Mouse (Mus musculus) megakaryocyte progenitor cell, adult 5-6 weeks (primary cell): ENCODE measurements at regions not wholly inside any gene's neighbourhood (a gene's known extent, or its start where the extent isn't known, plus 50 kb on each side); places are given as distances from the start of the nearest gene placed in this dataset.
A peak's percentile ranks its signal among the peaks of the same experiment; 100 is the strongest.

Source experiments
- ATAC-seq: replicated peaks from 2 replicates; pipeline ENCODE4 v1.8.0; 2016; ENCODE audit warnings: mild to moderate bottlenecking, moderate TSS enrichment, inconsistent platforms; ENCODE audit not compliant: poor library complexity

DNA sequence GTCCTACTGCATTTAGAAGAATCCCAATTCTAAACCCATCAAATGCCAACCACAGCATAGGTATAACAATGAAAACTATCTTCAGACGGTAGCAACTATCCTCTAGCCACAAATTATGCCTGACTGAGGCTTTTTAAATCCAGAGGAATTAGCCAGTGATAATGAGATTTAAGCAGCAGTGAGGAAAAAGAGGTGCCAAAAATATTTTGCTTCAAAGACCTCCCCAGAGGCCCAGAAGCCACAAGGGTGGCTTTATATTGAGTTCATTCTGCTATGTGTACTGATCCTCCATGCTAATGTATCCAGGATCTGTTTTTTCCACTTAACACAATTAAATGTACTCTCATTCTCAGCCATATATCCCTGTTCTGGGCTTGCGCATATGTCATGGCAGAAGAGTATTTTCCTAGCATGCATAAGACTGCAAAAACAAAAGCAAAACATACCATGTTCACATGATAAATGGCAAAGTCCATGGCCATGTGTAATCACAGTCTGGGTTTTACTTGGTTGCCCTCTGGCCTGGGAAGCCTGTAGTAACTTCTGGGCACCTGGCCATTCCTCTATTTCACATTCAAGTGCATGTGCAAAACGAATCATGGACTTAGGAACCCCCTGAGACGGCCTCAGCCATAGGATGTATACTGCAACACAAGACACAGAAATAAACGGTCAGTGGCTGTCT is 113.6 kb upstream of the Tsc22d2 start:
- ATAC-seq, result no peak

DNA sequence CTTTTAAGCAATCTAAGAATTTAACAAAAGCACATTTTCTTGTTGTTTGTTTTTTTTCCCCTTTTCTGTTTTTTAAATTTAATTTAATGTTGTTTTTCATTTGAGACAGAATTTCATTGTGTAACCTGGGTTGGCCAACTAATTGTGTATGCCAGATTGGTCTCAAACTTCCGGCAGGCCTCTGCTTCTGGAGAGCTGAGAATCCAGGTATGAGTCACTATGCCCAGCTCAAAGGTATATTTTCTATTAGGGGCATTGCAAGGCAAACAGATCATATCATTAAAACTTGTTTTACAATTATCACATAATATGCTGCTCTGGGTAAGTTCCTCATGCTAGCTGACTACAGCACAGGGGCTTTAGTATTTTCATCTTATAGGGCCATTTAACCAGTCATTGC is 112.2 kb upstream of the Tsc22d2 start:
- ATAC-seq, result no peak

DNA sequence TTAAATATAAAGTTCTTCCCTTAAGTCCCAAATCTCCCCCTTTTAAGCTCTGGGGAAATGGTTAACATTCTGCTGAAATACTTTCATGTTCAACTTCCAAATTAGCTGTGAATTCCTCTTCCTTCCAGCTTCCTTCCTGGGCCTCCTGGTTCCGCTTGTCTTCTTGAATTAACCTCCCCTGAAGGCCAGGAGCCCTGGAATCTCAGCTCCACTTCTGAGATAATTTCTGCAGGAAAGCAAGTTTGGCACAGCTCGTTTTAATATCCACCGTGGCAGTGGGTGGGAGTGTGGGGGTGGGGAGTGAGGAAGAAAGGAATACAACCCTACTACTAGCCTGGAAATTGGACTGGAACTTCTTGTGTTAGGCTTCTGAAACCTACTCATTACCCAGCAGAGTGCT is 110.8 kb upstream of the Tsc22d2 start:
- no peak for ATAC-seq

DNA sequence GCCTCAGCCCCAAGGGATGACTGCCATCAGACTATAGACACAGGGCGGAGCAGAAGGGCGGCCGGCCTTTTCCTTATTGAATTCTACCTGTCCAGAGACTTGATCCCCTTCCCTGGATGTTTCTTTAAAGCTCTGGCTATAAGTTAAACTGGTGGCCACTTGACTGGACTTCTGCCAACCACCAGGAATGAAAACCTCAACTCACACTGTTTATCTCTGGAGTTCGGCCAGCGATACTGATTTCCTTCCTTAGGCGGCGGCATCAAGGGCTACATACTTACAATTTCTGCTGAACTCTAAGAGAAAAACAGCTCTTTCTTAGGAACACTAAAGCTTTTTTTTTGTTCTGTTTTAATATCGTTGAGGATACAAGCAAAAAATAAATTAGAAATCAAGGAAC is 104.9 kb upstream of the Tsc22d2 start:
- no peak for ATAC-seq

DNA sequence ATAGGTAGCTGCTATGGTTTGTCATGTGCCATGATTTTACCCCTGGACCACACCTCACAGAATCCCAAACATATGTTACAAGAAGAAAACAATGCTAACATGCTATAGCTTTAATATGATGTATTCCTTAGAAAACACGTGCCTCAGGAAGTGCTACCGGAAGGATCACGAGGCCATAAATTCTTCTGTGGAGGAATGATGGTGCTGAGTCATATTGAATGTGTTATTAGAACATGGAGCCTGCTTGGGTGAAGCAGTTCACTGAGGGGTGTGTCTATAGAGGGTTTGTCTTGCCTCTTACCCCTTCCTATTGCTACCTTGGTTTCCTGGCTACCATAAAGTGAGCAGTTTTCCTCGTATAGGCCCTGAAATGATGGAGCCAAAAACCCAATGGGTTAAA is 104.1 kb upstream of the Tsc22d2 start:
- ATAC-seq, result no peak

DNA sequence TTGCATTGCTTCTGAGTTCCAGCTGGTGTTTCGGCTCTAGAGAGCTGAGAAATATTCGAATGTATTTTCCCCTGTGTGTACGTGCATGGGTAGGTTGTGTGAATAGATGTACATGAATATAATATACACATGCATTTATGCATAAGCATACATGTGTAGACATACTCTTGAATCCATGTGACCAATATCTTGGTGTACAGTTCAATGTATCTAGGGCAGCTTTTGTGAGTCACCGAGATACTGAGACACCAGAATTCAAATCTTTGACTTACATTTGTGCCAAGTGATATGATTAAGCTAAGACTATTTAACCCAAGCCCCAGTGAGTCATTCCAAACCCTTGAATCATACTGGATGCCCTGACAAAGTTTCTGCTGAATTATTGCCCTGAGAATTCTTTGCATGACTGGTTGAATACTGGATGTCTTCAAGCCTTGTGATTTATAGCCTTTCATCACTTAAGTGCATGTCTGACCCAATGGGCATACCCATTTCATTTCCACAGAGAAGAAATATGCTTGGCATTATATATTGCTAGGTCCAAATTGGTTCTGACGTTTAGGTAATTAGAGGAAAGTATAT is 103.3 kb upstream of the Tsc22d2 start:
- ATAC-seq, result no peak

DNA sequence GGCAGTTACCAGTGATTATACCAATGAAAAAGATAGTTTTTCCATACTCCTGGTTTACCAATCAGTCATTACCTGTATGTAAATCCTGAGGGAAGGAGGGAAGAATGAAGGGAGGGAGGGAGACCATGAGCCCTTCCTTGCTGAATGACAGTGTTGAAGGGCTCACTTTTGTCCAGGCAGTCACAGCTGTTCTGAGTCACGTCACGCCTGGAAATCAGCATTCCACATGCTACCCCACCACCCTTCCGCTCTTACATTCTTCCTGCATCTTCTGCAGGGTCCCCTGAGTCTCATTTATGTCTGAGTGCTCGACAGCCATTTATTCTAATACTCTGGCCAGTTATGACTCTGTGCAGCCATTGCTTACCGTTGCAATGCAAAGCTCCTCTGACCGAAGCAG is 101.9 kb upstream of the Tsc22d2 start:
- ATAC-seq, result no peak

DNA sequence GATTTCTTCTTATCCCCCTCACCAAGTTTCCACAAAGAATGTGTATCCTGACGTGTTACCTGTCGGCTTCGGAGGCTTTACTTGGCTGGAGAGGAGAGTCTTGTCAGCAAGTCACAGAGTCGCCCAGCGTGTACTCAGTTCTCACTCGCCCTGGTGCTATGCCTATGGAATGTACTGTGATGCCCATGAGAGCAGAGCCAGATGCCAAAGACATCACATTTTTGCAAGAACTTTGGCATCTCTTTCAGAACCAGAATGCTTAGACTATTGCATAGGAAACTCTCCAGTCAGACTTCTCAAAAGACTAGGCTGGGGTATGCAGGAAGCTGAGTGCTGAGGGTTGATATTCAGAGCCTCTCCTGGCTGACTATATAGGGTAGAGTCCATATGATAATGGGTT is 99.3 kb upstream of the Tsc22d2 start:
- no peak for ATAC-seq

DNA sequence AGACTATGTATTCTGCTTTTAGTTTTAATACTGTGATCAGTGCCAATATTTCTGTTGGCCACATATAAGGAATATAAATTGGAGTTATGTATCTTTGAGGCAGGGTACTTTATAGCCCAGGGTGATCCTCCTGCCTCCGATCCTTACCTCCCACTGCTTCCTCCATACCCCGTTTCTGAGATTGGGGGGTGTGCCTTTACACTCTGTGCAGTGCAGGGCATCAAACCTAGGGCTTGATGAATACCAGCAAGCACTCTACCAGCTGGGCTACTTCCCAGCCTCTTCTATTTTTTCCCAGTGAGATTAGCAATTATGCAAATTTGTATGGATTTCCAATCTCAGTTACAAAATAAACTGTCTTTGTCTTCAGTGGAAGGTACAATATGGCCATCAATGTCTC is 97.3 kb upstream of the Tsc22d2 start:
- ATAC-seq, result no peak

DNA sequence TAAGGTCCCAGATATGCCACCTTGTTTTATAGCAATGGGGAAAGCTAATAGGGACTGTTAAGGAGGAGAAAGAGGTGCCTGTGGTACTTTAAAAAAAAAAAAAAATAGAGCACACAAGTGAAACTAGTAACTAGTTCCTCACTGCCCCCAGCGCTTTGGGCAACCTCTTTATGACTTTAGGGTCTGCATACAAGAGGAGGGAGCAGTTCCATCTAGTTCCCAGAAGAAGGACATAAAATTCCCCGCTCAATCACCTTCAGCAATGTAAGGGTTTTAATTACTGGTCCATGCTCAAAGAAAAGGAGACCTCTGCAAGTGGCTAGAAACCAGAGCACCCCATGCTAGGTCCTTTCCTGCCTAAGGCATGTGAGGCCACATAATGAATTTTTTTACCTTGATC is 95.8 kb upstream of the Tsc22d2 start:
- no peak for ATAC-seq

DNA sequence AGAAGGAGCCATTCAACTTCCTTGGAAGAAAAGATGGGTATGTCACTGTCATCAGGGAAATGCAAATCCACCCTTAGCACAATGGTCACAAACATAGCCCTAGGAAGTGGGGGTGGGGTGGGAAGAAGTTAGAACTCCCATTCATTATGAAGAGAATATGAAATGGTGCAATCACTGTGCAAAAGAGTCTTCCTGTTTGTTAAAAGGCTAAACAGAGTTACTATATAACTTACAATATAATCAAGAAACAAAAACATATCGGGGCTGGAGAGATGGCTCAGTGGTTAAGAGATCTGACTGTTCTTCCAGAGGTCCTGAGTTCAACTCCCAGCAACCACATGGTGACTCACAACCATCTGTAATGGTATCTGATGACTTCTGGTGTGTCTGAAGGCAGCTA is 95.1 kb upstream of the Tsc22d2 start:
- no peak for ATAC-seq

DNA sequence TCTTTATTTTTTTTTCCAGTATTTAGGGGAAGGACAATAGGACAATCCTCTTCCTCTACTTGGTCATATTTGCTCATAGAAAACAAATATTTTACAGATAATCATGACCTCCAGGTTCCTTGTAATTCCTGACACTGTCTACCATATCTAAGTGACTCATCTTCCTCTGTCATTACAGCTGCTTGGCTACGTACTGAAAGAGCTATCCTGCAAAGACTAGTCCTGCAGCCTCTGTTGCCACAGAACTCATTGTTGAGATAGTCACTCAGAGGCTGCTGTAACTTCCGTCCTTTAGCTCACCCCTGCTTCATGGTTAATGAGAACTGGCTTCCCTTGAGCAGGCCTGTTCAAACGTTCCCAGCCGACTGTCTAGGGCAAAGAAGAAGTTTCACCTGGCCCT is 93.7 kb upstream of the Tsc22d2 start:
- ATAC-seq, result no peak

DNA sequence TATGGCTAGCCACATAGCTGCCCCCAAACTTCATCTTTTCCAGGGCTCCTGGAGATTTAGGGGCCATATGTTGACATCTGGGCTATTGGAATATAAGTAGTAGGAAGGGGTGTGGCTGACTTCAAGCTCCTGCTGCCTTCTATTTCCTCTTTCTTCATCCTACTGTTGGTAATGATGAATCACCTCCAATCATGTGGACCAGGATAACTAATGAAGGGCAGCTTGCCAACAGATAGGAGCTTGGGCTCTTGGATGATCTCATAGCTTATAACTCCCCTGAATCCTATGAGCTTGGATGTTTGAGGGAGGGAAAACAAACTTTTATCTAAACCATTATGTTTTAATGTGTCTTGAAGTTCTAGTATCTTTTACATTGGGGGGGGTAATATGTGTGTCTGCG is 92.2 kb upstream of the Tsc22d2 start:
- no peak for ATAC-seq

DNA sequence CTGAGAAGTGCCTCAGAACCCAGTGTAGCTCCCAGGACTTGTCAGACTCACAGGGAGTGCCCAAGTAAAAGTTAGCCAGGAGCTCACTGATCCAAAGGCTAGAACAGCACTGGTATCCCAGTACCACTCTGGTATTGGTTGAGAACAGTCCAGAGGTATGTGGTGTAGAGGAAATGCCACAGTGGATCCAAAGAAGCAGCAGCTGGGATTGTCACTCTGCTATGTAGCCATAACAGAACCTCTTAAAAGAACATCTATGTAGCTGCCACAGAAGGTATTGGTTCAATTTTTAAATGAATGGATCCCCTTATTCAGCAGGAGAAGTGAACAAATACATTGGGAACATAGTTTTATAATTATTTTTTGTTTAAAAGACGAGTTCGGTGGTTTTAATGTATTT is 86.8 kb upstream of the Tsc22d2 start:
- no peak for ATAC-seq

DNA sequence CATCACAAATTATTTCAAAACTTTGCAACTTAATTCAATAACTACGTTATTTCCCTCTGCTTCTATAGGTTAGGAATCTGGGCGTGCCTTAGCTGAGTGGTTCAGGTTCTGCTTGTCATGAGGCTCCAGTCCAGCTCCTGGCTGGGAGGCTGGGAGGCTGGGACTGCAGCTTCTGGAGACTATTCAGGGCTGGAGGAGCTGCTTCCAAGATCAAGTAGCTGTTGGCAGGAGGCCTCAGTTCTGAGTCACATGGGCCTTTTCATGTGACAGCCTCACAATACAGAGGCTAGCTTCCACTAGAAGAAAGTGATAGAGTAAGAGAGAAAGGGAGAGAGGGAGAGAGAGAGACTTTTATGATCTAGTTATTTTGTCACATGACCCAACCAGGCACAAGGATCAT is 84.3 kb upstream of the Tsc22d2 start:
- no peak for ATAC-seq

DNA sequence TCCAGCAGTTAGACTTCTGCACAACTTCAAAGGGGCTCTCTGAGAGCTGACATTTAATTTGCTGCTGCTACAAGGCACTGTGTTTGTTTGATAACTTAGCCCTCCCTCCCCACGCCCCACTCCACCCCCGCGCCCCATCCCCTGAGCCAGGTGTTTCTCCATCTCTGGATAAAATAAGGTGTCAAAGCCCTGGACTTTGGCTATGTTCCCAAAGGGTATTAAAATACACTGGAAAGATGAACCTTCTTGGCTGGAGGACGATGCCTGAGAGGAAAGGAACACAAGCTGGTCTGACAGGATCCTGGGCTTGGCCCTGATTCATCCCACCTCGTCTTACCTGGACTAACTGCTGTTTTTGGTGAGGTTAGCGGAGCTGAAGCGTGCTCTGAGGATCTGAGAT is 80.5 kb upstream of the Tsc22d2 start:
- ATAC-seq, result no peak

DNA sequence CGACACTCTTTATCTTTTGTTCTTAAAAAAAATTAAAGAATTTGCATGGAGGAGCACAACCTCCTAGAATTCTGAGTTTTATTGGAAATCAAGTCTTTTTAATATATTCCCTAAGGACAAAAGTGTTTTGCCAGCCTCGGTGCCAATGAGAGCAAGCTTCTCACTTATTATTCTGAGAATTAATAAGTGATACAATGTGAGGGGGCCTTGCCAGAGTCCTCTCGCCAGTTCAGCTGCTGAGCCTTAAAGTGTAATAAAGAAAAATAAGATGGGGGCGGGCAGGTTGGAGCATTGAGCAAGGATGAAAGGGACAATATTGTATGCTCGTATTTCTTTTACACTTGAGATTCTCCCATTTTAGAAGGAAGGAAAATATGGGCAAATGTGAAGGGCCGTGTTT is 79.2 kb upstream of the Tsc22d2 start:
- ATAC-seq, result no peak

DNA sequence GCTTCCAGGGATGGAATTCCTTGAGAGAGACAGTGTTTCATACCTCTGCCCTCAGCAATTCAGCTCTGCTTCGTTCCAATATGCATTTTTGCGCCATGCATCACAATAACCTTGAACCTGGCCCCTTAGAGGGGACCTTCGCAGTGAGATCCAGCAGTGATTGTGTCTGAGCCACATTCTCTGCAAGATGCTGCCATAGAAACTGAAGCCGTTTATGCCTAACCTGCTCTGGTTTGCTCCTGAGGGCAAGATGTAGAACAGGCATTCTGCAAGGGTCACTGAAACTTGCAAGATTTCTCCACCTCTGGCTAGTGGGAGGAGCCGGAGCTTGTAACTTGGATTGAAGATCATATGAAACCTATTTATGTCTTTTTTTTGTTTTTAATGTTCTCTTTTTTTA is 78.4 kb upstream of the Tsc22d2 start:
- ATAC-seq, result no peak

DNA sequence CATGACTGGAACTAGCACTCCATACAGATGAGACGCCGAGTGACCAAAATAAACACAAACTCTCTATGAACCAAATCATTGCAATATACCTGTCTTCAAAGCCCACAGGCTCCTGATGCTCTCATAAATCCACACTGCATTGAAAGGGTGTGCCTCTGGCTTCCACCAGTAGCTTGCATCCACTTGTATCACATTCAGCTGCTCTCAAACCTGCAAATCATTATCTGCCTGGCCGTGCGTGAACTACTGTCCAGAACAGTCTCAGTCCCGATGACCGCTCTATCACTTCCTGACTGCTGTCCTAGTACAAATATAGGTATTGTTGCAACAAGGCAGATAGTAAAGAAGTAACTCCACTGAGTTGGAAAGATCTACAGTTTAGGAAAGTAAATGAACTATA is 77.9 kb upstream of the Tsc22d2 start:
- ATAC-seq, result no peak

DNA sequence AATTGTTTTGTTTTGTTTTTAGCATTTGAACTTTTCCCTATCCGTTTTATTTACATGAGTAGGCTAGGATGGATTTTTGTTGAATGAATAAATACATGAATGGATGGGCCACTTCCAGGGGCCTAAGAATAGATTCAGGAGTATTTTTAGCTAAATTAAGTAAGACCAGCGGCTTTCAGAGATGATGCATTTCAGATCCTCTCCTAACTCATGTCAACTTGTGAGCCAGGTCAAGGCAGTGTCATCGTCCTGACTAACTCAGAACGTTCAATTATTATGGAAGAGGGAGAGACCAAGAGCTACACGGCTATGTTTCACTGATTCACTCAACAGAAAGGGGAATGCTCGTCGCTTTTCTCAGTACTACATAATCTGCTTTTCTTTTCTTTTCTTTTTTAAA is 75.5 kb upstream of the Tsc22d2 start:
- ATAC-seq, result no peak

DNA sequence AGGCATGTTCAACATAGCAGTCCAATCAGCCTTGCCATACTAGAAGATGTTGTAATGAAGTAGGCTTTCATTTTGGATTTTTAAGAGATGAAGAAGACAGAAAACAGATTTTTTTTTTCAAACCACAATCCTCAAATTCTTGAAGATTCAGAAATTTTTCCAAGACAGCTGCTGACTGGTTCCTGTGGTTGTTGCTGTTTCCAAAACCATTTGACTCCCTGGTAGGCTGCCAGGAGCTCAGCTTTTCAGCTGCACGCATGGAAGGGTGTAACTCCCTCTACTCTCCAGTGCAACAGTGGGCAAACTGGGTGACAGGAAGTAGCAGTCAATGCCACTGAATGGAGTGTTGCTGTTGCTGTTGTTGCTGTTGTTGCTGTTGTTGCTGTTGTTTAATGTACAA is 72.4 kb upstream of the Tsc22d2 start:
- no peak for ATAC-seq

DNA sequence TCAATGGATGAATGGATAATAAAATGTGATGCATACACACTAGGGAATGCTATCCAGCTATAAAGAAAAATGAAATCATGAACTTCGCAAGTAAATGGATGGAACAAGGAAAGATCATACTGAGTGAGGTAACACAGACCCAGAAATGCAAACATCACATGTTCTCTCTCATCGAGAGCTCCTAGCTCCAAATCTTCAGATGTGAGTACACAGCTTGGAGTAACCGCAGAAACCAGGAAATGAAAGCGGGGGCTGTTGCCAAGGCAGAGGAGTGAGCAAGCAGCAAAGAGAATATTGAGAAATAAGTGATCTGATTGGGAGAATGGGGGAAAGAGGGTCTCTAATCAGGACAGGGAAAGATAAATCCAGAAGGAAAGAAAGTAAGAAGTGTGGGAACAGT is 52.0 kb upstream of the Tsc22d2 start:
- peak; percentile 83 for ATAC-seq

DNA sequence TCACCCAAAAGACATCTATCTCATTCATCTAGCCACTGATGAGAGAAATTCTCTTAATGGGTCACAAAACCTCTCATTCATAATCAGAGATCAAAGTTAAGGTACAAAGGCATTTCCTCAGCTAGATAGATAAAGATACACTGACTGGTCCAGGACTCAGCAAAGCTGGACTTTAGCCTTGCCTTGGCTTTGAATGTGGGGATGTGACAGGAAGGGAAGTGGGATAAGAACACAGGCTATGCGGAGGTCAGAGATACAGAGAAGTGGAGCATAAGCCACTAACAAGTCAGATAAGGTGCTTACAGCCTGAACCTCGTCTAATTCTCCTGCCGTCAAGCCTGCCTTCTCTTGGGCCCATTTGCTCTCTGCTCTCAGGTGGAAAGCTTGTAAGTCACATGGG is 50.0 kb upstream of the Tsc22d2 start:
- ATAC-seq, result no peak
